Mouse (Mus musculus): Measurements from ENCODE around the gene Fabp1.

DNA sequence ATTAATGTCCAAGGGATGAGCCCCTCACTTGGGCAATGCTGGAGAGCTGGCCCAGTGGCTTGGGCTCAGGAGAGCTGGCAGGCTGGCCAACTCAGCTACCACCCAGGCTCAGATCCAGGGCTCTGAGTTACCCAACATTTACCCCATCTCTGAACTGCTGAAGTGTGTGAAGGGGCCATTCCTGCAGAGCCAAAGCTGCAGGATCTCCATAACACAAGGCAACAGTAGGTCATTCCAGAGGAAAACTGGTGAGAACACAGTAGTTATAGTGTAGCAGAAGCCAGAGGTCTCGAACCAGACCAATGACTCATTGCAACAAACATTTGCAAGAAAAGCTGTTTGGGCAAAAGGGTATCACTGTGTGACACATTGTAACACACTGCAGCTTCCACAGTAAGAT is 43.2 kb downstream of the Fabp1 start:
- TF ChIP-seq TAL1 (IDR thresholded peaks at IDR 0.05; ENCODE audit: low read length) (no peak), GATA1 (IDR thresholded peaks at IDR 0.05; ENCODE audit: low read length) (no peak)
